Mouse (Mus musculus) hindbrain, embryonic 16.5 days (tissue): ENCODE measurements around the gene Odf3. TPM values are rescaled to one million over a fixed set of nuclear protein-coding genes. Genes with fewer than 3 reads are reported as not detected.

Experiments used
- ATAC-seq: fragments of 200-750 bp; cut with Nextera tagmentation; 2 replicates; pipeline ENCODE4 v1.8.0; 2017; ENCODE audit warnings: moderate TSS enrichment, moderate library complexity
- H3K27ac ChIP-seq: fragments of 300-500 bp; sonication (generic); 2 replicates; pipeline ENCODE4 v1.5.1; 2014; ENCODE audit warnings: low read depth, mild to moderate bottlenecking, control low read depth, low read length, moderate library complexity
- H3K27me3 ChIP-seq: fragments of 300-500 bp; sonication (generic); replicated peaks from 2 replicates; pipeline ENCODE4 v1.6.1; 2014; ENCODE audit warnings: low read length; ENCODE audit not compliant: control insufficient read depth, insufficient read depth
- H3K36me3 ChIP-seq: fragments of 300-500 bp; sonication (generic); 2 replicates; pipeline ENCODE4 v1.6.1; 2014; ENCODE audit warnings: mild to moderate bottlenecking, low read length, moderate library complexity, mixed read lengths; ENCODE audit not compliant: control insufficient read depth, insufficient read depth
- H3K4me1 ChIP-seq: fragments of 300-500 bp; sonication (generic); 2 replicates; pipeline ENCODE4 v1.6.1; 2014; ENCODE audit warnings: low read depth, low read length; ENCODE audit not compliant: control insufficient read depth, insufficient read depth
- H3K4me2 ChIP-seq: fragments of 300-500 bp; sonication (generic); 2 replicates; pipeline ENCODE4 v1.6.1; 2014; ENCODE audit warnings: mild to moderate bottlenecking, low read length, control low read depth, moderate library complexity
- H3K4me3 ChIP-seq: fragments of 300-500 bp; sonication (generic); 2 replicates; pipeline ENCODE4 v1.5.1; 2014; ENCODE audit warnings: mild to moderate bottlenecking, low read length, control low read depth, moderate library complexity
- H3K9ac ChIP-seq: fragments of 300-500 bp; sonication (generic); 2 replicates; pipeline ENCODE4 v1.6.1; 2014; ENCODE audit warnings: low read depth, mild to moderate bottlenecking, control low read depth, low read length, moderate library complexity
- H3K9me3 ChIP-seq: fragments of 300-500 bp; sonication (generic); 2 replicates; pipeline ENCODE4 v1.6.1; 2014; ENCODE audit warnings: mild to moderate bottlenecking, low read length, moderate library complexity; ENCODE audit not compliant: control insufficient read depth
- WGBS: fragments of 180-500 bp; shearing (Covaris S2); extraction: QIAGEN DNeasy Blood & Tissue Kit; methylation state at CpG from one replicate; pipeline ENCODE4 v1.1.7; 2014; 5-methylcytosine and 5-hydroxymethylcytosine counted together
- polyA plus RNA-seq: library from polyadenylated mRNA; unstranded; fragments of >200 nt; fragmentation: Nextera tagmentation; extraction: Ambion mirVana; gene quantifications from 2 replicates; pipeline ENCODE4 v1.2.1, GENCODE M21; 2015

Gene Odf3
- polyA plus RNA-seq = 0.21 and 0.29 TPM in 2 replicates

DNA sequence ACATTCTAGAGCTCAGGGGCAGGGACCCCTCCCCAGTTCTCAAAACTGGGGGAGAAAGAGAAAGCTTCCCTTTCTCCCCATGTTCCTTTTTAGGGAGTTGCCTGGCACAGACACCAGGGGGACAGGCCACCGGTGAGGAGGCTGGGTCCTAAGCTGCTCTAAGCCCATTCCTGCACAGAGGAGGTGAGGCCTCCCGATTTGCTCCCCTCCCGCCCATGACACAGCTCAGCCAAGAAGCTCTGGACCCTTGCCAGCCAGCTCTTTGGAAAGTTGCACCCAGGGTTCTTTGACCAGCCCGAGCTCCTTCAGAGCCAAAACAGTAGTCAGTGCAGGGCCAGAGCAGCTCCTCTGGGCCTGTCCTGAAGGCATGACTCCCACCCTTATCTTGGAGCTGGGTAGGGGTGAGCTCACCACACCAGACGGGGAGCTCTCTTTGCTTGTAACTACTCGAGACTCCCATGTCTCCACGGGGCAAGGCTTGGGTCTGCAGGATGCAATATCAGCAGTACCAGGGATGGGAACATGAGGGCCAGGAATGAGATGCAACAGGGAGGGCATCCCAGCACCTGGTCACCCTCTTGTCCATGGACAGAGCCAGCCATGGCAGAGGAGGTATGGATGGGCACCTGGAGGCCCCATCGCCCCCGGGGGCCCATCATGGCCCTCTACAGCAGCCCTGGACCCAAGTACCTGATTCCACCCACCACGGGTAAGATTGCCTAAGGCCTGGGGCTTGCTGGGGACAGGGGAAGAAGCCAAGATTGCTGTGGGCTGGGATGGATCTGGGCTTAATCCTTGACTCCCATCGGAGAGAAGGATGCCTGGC lies at the start of gene Odf3:
Gene Odf3 (plus strand): TSS at position 51 of the 826 bp plus-strand sequence.
- Histone ChIP-seq H3K4me3 (no peak within 1 kb of the TSS), H3K4me1 (no peaks in the 10 kb centered on the region), H3K9ac (no peak within 1 kb of the TSS), H3K4me2 (no peak within 1 kb of the TSS), H3K36me3 (peaks cover 12% of the 10 kb centered on the region), H3K27ac (no peak within 1 kb of the TSS), H3K27me3 (0 out of 2 replicates have a peak, but pooled peaks cover 3% of the 10 kb centered on the region), H3K9me3 (no peaks in the 10 kb centered on the region)
- 62% methylated on average over 11 of the region's 11 CpGs for WGBS
- 0 out of 2 replicates have a peak, but pooled peaks have one; percentile 7 for ATAC-seq

DNA sequence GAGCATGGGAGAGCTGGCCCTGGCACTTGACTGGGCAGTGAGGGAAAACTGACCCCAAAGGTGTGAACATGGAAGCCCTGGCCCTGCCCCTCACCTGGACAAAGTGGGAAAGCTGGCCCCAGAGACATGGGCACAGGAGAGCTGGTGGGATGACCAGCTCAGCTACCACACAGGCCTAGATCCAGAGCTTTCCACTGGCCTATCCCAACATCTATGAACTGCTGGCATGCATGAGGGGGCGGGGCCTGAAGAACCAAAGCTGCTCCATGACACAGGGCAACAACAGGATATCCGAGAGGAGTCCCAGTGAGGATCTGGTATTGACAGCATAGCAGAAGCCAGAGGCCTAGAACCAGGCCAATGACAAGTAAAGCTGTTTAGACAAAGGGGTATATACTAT lies 49.4 kb upstream of the Odf3 start:
- ATAC-seq = no peak
- no peaks in the 10 kb centered on the region for H3K27me3 ChIP-seq
- H3K4me1 ChIP-seq = no peaks in the 10 kb centered on the region
- H3K9me3 ChIP-seq = no peaks in the 10 kb centered on the region
- H3K4me3 ChIP-seq = no peak overlapping the region
- no peak overlapping the region for H3K4me2 ChIP-seq
- H3K27ac ChIP-seq = no peak overlapping the region
- no peaks in the 10 kb centered on the region for H3K36me3 ChIP-seq
- 71% methylated on average over 2 of the region's 2 CpGs for WGBS
- H3K9ac ChIP-seq = no peak overlapping the region

DNA sequence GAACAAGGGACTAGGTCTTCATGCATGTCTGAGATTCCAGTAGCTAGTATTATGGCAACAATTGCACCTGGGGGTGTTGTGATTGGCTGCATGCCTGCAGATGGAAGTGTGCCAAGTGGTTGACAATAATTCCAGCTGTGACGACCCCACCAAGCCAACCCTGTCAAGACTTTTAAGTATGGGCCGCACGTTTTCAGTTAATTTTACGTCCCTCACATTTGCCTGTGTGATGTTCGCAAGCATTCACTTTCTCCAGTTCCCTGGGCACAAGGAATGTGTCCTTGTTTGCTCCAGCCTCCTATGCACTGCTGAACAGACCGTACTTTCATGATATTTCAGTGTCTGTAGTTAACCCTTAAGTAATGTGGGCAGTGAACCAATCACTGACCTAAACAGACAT lies 45.0 kb upstream of the Odf3 start:
- H3K9me3 ChIP-seq = no peaks in the 10 kb centered on the region
- WGBS = 67% methylated on average over 6 of the region's 6 CpGs
- no peaks in the 10 kb centered on the region for H3K27me3 ChIP-seq
- no peaks in the 10 kb centered on the region for H3K36me3 ChIP-seq
- H3K9ac ChIP-seq = no peak overlapping the region
- no peak overlapping the region for H3K4me3 ChIP-seq
- H3K27ac ChIP-seq = no peak overlapping the region
- H3K4me2 ChIP-seq = no peak overlapping the region
- no peaks in the 10 kb centered on the region for H3K4me1 ChIP-seq
- ATAC-seq = no peak

DNA sequence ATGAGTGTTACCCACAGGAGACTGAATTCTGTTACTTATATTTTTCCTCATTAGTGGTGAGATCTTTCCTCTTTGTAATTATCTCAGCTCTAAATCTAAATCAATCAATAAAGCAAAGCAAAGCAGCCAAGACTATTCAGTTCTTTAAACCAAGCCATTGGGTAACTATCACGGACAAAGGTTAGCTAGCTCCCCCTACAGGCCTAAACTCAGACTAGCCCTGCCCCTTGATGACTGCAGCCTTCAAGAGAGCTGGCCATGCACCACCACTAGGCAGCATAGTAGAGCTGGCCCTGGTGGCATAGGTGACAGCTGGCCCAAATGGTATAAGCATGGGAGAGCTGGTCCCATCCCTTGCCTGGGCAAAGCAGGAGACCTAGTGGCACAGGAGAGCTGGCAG lies 41.9 kb upstream of the Odf3 start:
- Histone ChIP-seq H3K36me3 (peaks cover 8% of the 10 kb centered on the region), H3K27me3 (no peaks in the 10 kb centered on the region), H3K4me2 (no peak overlapping the region), H3K4me1 (no peaks in the 10 kb centered on the region), H3K9me3 (no peaks in the 10 kb centered on the region), H3K27ac (no peak overlapping the region), H3K9ac (no peak overlapping the region), H3K4me3 (no peak overlapping the region)
- peak; percentile 65 for ATAC-seq
- WGBS = 16% methylated on average over 1 of the region's 1 CpGs

DNA sequence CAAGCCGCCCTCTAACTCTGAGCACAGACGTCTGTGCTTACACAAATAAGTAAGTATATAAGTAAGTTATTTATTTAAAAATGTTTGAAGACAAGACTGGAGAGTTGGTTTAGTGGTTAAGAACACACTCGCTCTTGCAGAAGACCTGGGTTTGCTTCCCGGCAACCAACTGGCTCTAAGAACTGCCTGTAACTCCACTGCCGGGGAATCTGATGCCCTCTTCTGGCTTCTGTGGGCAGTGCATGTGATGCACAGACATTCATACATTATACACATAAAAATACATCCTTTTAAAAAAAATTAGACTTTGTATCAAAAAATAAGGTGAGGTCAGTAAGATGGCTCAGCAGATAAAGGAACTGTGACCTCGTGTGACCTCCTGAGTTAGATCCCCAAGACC lies 37.1 kb upstream of the Odf3 start:
- no peak overlapping the region for H3K4me3 ChIP-seq
- H3K4me2 ChIP-seq = no peak overlapping the region
- 90% methylated on average over 6 of the region's 6 CpGs for WGBS
- H3K4me1 ChIP-seq = no peaks in the 10 kb centered on the region
- no peak overlapping the region for H3K27ac ChIP-seq
- no peak overlapping the region for H3K9ac ChIP-seq
- no peaks in the 10 kb centered on the region for H3K27me3 ChIP-seq
- H3K36me3 ChIP-seq = peaks cover 33% of the 10 kb centered on the region
- no peaks in the 10 kb centered on the region for H3K9me3 ChIP-seq
- no peak for ATAC-seq

DNA sequence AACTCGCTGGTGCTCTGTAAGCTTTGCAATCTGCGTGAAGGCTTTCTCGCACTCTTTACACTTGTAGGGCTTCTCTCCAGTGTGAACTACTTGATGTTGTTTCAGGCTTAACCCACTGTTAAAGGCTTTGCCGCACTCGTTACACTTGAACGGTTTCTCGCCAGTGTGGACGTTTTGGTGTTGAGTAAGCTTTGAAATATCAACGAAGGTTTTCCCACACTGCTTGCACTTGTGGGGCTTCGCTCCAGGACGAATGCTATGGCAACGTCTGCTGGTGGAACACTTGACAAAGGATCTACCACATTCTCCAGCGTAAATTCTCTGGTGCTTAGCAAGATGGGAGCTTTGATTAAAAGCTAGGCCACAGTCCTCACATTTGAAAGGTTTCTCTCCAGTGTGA lies 35.9 kb upstream of the Odf3 start:
- 77% methylated on average over 13 of the region's 13 CpGs for WGBS
- peak; percentile 78 for ATAC-seq
- Histone ChIP-seq H3K9ac (no peak overlapping the region), H3K4me1 (no peaks in the 10 kb centered on the region), H3K4me3 (no peak overlapping the region), H3K4me2 (no peak overlapping the region), H3K27ac (0 out of 2 replicates have a peak overlapping the region, but pooled peaks have one; percentile 6), H3K27me3 (no peaks in the 10 kb centered on the region), H3K9me3 (no peaks in the 10 kb centered on the region), H3K36me3 (peaks cover 33% of the 10 kb centered on the region)

DNA sequence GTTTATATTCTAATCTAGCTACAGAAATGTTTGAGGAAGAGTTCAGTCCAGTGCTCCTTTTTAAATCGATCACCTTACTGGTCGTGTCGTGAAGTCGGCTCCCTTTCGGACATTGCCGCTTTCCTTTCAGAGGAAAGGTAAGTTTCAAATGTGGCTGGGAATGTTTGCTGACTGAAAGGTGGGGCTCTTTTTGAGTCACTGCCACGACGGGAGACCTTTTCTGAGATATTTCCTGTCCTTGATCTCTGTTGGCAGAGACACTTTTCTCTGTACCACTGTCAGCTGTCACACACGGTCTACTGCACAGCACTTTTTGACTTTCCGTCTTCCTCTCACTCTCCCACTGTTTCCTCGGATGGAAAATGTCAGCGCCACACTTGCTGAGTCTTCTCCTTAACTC lies 34.8 kb upstream of the Odf3 start:
- no peak for ATAC-seq
- Histone ChIP-seq H3K27ac (no peak overlapping the region), H3K9me3 (no peaks in the 10 kb centered on the region), H3K4me1 (0 out of 2 replicates have a peak, but pooled peaks cover 3% of the 10 kb centered on the region), H3K4me3 (no peak overlapping the region), H3K27me3 (no peaks in the 10 kb centered on the region), H3K9ac (no peak overlapping the region), H3K4me2 (no peak overlapping the region), H3K36me3 (peaks cover 33% of the 10 kb centered on the region)
- 89% methylated on average over 12 of the region's 12 CpGs for WGBS

DNA sequence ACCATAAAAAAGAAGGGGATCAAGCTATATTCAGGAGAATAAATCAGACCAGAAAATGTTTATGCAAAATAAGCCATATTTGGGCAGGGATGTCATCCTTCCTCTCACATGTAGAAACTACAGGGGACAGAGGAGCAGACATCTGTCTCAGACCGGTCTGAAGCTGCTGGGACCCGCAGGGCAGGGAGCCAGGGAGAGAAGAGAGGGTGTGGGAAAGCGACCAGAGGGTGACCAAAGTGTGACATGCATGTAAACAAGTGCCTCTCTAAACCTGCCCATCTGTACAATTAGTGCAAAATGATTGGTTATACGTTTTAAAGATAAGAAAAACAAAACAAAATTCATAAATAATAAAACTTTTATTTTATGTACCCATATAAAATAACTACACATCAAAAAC lies 27.4 kb upstream of the Odf3 start:
- 0 out of 2 replicates have a peak, but pooled peaks have one; percentile 29 for ATAC-seq
- H3K9me3 ChIP-seq = no peaks in the 10 kb centered on the region
- H3K4me3 ChIP-seq = no peak overlapping the region
- WGBS = 37% methylated on average over 4 of the region's 4 CpGs
- peaks cover 9% of the 10 kb centered on the region for H3K4me1 ChIP-seq
- H3K4me2 ChIP-seq = peak overlapping the region; percentile 39
- H3K9ac ChIP-seq = no peak overlapping the region
- H3K27ac ChIP-seq = no peak overlapping the region
- no peaks in the 10 kb centered on the region for H3K36me3 ChIP-seq
- no peaks in the 10 kb centered on the region for H3K27me3 ChIP-seq

DNA sequence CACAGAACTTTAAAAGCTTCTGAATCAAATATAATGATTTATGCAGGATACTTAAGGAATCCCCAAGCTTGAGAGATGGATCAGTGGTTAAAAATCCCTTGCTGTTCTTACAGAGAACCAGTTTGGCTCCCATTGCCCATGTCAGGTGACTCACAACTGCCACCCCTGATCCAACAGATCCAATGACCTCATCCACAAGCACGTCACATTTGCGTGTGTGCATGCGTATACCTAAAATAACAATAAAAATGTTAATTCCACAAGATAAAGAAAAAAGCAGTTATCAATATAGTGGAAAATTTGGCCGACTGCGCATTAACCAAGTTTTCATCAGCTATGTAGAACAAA lies 26.3 kb upstream of the Odf3 start:
- H3K9ac ChIP-seq = peak overlapping the region; percentile 74
- no peaks in the 10 kb centered on the region for H3K36me3 ChIP-seq
- peak; percentile 52 for ATAC-seq
- no peaks in the 10 kb centered on the region for H3K27me3 ChIP-seq
- H3K4me1 ChIP-seq = peaks cover 9% of the 10 kb centered on the region
- 40% methylated on average over 5 of the region's 5 CpGs for WGBS
- peak overlapping the region; percentile 89 for H3K27ac ChIP-seq
- no peaks in the 10 kb centered on the region for H3K9me3 ChIP-seq
- peak overlapping the region; percentile 67 for H3K4me3 ChIP-seq
- peak overlapping the region; percentile 57 for H3K4me2 ChIP-seq
